24 mouse cellular contexts compared by ENCODE assay signal in genomic region chr9:33849623-33850022, GRCm38 (mm10).
DNase-seq lines count a peak whose midpoint lies in the region; ATAC-seq and TF ChIP-seq lines count a peak whose summit lies in the region.
"Had no signal": no experiment of that assay in that cellular context is flagged by ENCODE, and none has a peak within 500 bp of the region (broad histone marks: within the 10 kb centered on the region; RNA-seq: fewer than 3 reads in every experiment).

No protein-coding gene starts in this region.

- WGBS in forebrain, embryonic 15.5 days: 25% methylated on average over 5 of the region's 5 CpGs
- WGBS in forebrain, postnatal 0 days: 29% methylated on average over 5 of the region's 5 CpGs
- WGBS in midbrain, embryonic 14.5 days: 70% methylated on average over 5 of the region's 5 CpGs
- WGBS in midbrain, postnatal 0 days: 64% methylated on average over 5 of the region's 5 CpGs
- WGBS in neural tube, embryonic 15.5 days: 31% methylated on average over 5 of the region's 5 CpGs
- 79% methylated on average over 5 of the region's 5 CpGs for WGBS in hindbrain, embryonic 10.5 days

- H3K9me3 ChIP-seq in forebrain, embryonic 15.5 days: no peaks in the 10 kb centered on the region
- no peaks in the 10 kb centered on the region for H3K9me3 ChIP-seq in forebrain, postnatal 0 days (ENCODE audit: low read length)
- H3K9me3 ChIP-seq in midbrain, embryonic 14.5 days (ENCODE audit: control insufficient read depth, low read length): no peaks in the 10 kb centered on the region
- no peaks in the 10 kb centered on the region for H3K9me3 ChIP-seq in midbrain, postnatal 0 days (ENCODE audit: low read length)
- no peaks in the 10 kb centered on the region for H3K9me3 ChIP-seq in neural tube, embryonic 15.5 days (replicated peaks)
- no peaks in the 10 kb centered on the region for H3K9me3 ChIP-seq in hindbrain, embryonic 10.5 days
- H3K9me3 ChIP-seq: forebrain, embryonic 10.5 days; heart, embryonic 10.5 days; heart, embryonic 13.5 days; hindbrain, embryonic 12.5 days had no signal

- H3K9ac ChIP-seq in forebrain, embryonic 15.5 days (replicated peaks): no peak overlapping the region
- H3K9ac ChIP-seq in forebrain, postnatal 0 days: no peak overlapping the region
- no peak overlapping the region for H3K9ac ChIP-seq in midbrain, embryonic 14.5 days (replicated peaks; ENCODE audit: low read length)
- no peak overlapping the region for H3K9ac ChIP-seq in midbrain, postnatal 0 days (replicated peaks; ENCODE audit: low read length, poor library complexity, severe bottlenecking)
- H3K9ac ChIP-seq in neural tube, embryonic 15.5 days (replicated peaks): no peak overlapping the region
- H3K9ac ChIP-seq: heart, embryonic 13.5 days; hindbrain, embryonic 12.5 days had no signal

- no peak overlapping the region for H3K4me3 ChIP-seq in forebrain, embryonic 15.5 days
- H3K4me3 ChIP-seq in forebrain, postnatal 0 days (ENCODE audit: low read depth, low read length): no peak overlapping the region
- H3K4me3 ChIP-seq in midbrain, embryonic 14.5 days (replicated peaks; ENCODE audit: low read depth, low read length): no peak overlapping the region
- no peak overlapping the region for H3K4me3 ChIP-seq in midbrain, postnatal 0 days (ENCODE audit: low read depth, low read length)
- H3K4me3 ChIP-seq in neural tube, embryonic 15.5 days (replicated peaks): no peak overlapping the region
- H3K4me3 ChIP-seq in hindbrain, embryonic 10.5 days: no peak overlapping the region
- H3K4me3 ChIP-seq: forebrain, embryonic 10.5 days; heart, adult 2 months; heart, embryonic 10.5 days; heart, embryonic 13.5 days; hindbrain, embryonic 12.5 days had no signal

- 0 out of 2 replicates have a peak, but pooled peaks cover 3% of the 10 kb centered on the region for H3K4me1 ChIP-seq in forebrain, embryonic 15.5 days
- no peaks in the 10 kb centered on the region for H3K4me1 ChIP-seq in forebrain, postnatal 0 days (ENCODE audit: insufficient read depth)
- no peaks in the 10 kb centered on the region for H3K4me1 ChIP-seq in midbrain, embryonic 14.5 days (ENCODE audit: control insufficient read depth, insufficient read depth, low read length)
- H3K4me1 ChIP-seq in midbrain, postnatal 0 days (ENCODE audit: insufficient read depth, low read length): no peaks in the 10 kb centered on the region
- peaks cover 8% of the 10 kb centered on the region for H3K4me1 ChIP-seq in neural tube, embryonic 15.5 days
- H3K4me1 ChIP-seq in hindbrain, embryonic 10.5 days (replicated peaks): no peaks in the 10 kb centered on the region
- H3K4me1 ChIP-seq: heart, embryonic 10.5 days; heart, embryonic 13.5 days had no signal

- no peak for DNase-seq in forebrain, postnatal 0 days
- peak; percentile 13 for DNase-seq in midbrain, embryonic 14.5 days
- no peak for DNase-seq in midbrain, postnatal 0 days (ENCODE audit: low spot score)
- DNase-seq in brain, embryonic 14.5 days (ENCODE audit: low read depth): peak; percentile 51
- no peak for DNase-seq in hindbrain, embryonic 10.5 days (ENCODE audit: low spot score)
- DNase-seq: adrenal gland, postnatal 14 days; cerebellum, adult 18-20 months; cerebellum, adult 9-10 months; cerebellum, postnatal 14 days; gastrocnemius, postnatal 10 days; gastrocnemius, postnatal 36 days; heart, postnatal 14 days; heart, postnatal 4 days had no signal

- peak; percentile 51; the same call in 1 of the 2 replicates for ATAC-seq in forebrain, embryonic 15.5 days (replicated peaks)
- no peak for ATAC-seq in forebrain, postnatal 0 days
- no peak for ATAC-seq in midbrain, embryonic 14.5 days (ENCODE audit: low FRiP score, low TSS enrichment)
- no peak for ATAC-seq in midbrain, postnatal 0 days (ENCODE audit: low FRiP score)
- 0 out of 2 replicates have a peak, but pooled peaks have one; percentile 45 for ATAC-seq in neural tube, embryonic 15.5 days (ENCODE audit: low FRiP score)
- ATAC-seq: CD4-positive, CD25-positive, alpha-beta regulatory T cell, adult 4 months; hindbrain, embryonic 16.5 days; inflammation-experienced regulatory T-cells, adult 6 months; intestine, embryonic 16.5 days had no signal

- H3K27ac ChIP-seq in forebrain, embryonic 15.5 days (replicated peaks): no peak overlapping the region
- no peak overlapping the region for H3K27ac ChIP-seq in forebrain, postnatal 0 days (ENCODE audit: low read depth, low read length)
- H3K27ac ChIP-seq in midbrain, embryonic 14.5 days (replicated peaks; ENCODE audit: low read depth, low read length): no peak overlapping the region
- H3K27ac ChIP-seq in midbrain, postnatal 0 days (ENCODE audit: low read depth, low read length): no peak overlapping the region
- no peak overlapping the region for H3K27ac ChIP-seq in neural tube, embryonic 15.5 days (replicated peaks)
- H3K27ac ChIP-seq in hindbrain, embryonic 10.5 days: no peak overlapping the region
- H3K27ac ChIP-seq: forebrain, embryonic 10.5 days; heart, adult 2 months; heart, embryonic 10.5 days; heart, embryonic 13.5 days; hindbrain, embryonic 12.5 days had no signal

- no peaks in the 10 kb centered on the region for H3K27me3 ChIP-seq in forebrain, embryonic 15.5 days
- no peaks in the 10 kb centered on the region for H3K27me3 ChIP-seq in forebrain, postnatal 0 days (ENCODE audit: insufficient read depth, low read length)
- H3K27me3 ChIP-seq in midbrain, embryonic 14.5 days (ENCODE audit: control insufficient read depth, insufficient read depth, low read length): no peaks in the 10 kb centered on the region
- H3K27me3 ChIP-seq in midbrain, postnatal 0 days (ENCODE audit: insufficient read depth, low read length): no peaks in the 10 kb centered on the region
- no peaks in the 10 kb centered on the region for H3K27me3 ChIP-seq in neural tube, embryonic 15.5 days (replicated peaks)
- no peaks in the 10 kb centered on the region; the same call in 1 of the 2 replicates for H3K27me3 ChIP-seq in hindbrain, embryonic 10.5 days (ENCODE audit: insufficient read depth, poor library complexity, severe bottlenecking)
- H3K27me3 ChIP-seq: heart, embryonic 13.5 days; hindbrain, embryonic 12.5 days had no signal

- H3K36me3 ChIP-seq in forebrain, embryonic 15.5 days: no peaks in the 10 kb centered on the region
- no peaks in the 10 kb centered on the region for H3K36me3 ChIP-seq in forebrain, postnatal 0 days (ENCODE audit: insufficient read depth)
- H3K36me3 ChIP-seq in midbrain, embryonic 14.5 days (ENCODE audit: control insufficient read depth, insufficient read depth, low read length): no peaks in the 10 kb centered on the region
- no peaks in the 10 kb centered on the region for H3K36me3 ChIP-seq in midbrain, postnatal 0 days (ENCODE audit: insufficient read depth, low read length)
- H3K36me3 ChIP-seq in neural tube, embryonic 15.5 days: no peaks in the 10 kb centered on the region
- no peaks in the 10 kb centered on the region for H3K36me3 ChIP-seq in hindbrain, embryonic 10.5 days
- H3K36me3 ChIP-seq: forebrain, embryonic 10.5 days; heart, embryonic 10.5 days; heart, embryonic 13.5 days; hindbrain, embryonic 12.5 days had no signal

- no peak for TF ChIP-seq POLR2A in brain, embryonic 14.5 days (IDR thresholded peaks at IDR 0.05; ENCODE audit: borderline replicate concordance, extremely low read depth, insufficient read depth, insufficient read length, poor library complexity, severe bottlenecking)

- H3K4me2 ChIP-seq in forebrain, embryonic 15.5 days (replicated peaks): no peak overlapping the region
- no peak overlapping the region for H3K4me2 ChIP-seq in forebrain, postnatal 0 days (ENCODE audit: low read depth)
- no peak overlapping the region for H3K4me2 ChIP-seq in midbrain, embryonic 14.5 days (ENCODE audit: low read length)
- no peak overlapping the region for H3K4me2 ChIP-seq in midbrain, postnatal 0 days (ENCODE audit: low read depth, low read length, poor library complexity, severe bottlenecking)
- no peak overlapping the region for H3K4me2 ChIP-seq in neural tube, embryonic 15.5 days
- H3K4me2 ChIP-seq: heart, embryonic 13.5 days; hindbrain, embryonic 12.5 days had no signal

- TF ChIP-seq CTCF in forebrain, postnatal 0 days (IDR thresholded peaks at IDR 0.05; ENCODE audit: low read depth): no peak
- TF ChIP-seq CTCF in midbrain, postnatal 0 days (IDR thresholded peaks at IDR 0.05): no peak
- no peak for TF ChIP-seq CTCF in brain, embryonic 14.5 days (IDR thresholded peaks at IDR 0.05; ENCODE audit: borderline replicate concordance, extremely low read depth, insufficient read depth, insufficient read length)

Comparison
In these comparisons a context has a peak if more than half of its experiments do, and no peak if none do; other contexts are left out.
1. ATAC-seq: peak in forebrain, embryonic 15.5 days (single experiment) and neural tube, embryonic 15.5 days (single experiment); none in forebrain, postnatal 0 days (single experiment), midbrain, embryonic 14.5 days (single experiment) and midbrain, postnatal 0 days (single experiment).
2. DNase-seq: peak in midbrain, embryonic 14.5 days (single experiment) and brain, embryonic 14.5 days (single experiment); none in forebrain, postnatal 0 days (single experiment), midbrain, postnatal 0 days (single experiment) and hindbrain, embryonic 10.5 days (single experiment).